Mouse (Mus musculus): Measurements from ENCODE around the gene Gm20388.

- no peak for TF ChIP-seq CTCF (IDR thresholded peaks at IDR 0.05; ENCODE audit: extremely low read depth, insufficient read depth, low read length)
- TF ChIP-seq POLR2A (IDR thresholded peaks at IDR 0.05; ENCODE audit: extremely low read depth, insufficient read depth, low read length), result no peak
These were observed 423.0 kb downstream of the Gm20388 start for GRCm38 (mm10) chr8:120333681-120334080.

All from cortical plate, adult 2 months (tissue).